Mouse (Mus musculus) C2C12 (cell line): ENCODE measurements at regions not wholly inside any gene's neighbourhood (a gene's known extent, or its start where the extent isn't known, plus 50 kb on each side); places are given as distances from the start of the nearest gene placed in this dataset.

Experiments
- CEBPB ChIP-seq: IDR thresholded peaks from one replicate; pipeline ENCODE4 v1.6.1; 2011; ENCODE audit warnings: low read depth, mild to moderate bottlenecking, control low read depth, moderate library complexity
- CTCF ChIP-seq: IDR thresholded peaks from one replicate; pipeline ENCODE4 v1.5.1; 2011; ENCODE audit not compliant: control insufficient read depth, insufficient read depth, insufficient read length
- FOSL1 ChIP-seq: IDR thresholded peaks from one replicate; pipeline ENCODE4 v1.8.0; 2011; ENCODE audit warnings: mild to moderate bottlenecking, low read length; ENCODE audit not compliant: poor library complexity, insufficient read depth, severe bottlenecking
- MAX ChIP-seq: IDR thresholded peaks from one replicate; pipeline ENCODE4 v1.6.1; 2011; ENCODE audit warnings: mild to moderate bottlenecking, control low read depth
- MYOD1 ChIP-seq: IDR thresholded peaks from one replicate; pipeline ENCODE4 v1.6.1; 2011; ENCODE audit warnings: low read depth; ENCODE audit not compliant: control insufficient read depth, insufficient read length
- USF1 ChIP-seq: IDR thresholded peaks from one replicate; pipeline ENCODE4 v1.6.1; 2011; ENCODE audit warnings: low read depth, mild to moderate bottlenecking, control low read depth, moderate library complexity

GRCm38 (mm10) chr8:113523561-113523960, 111.8 kb upstream of the Mon1b start:
- TF ChIP-seq CTCF: no peak
- no peak for TF ChIP-seq MYOD1
- no peak for TF ChIP-seq USF1
- TF ChIP-seq FOSL1: peak; percentile 18
- no peak for TF ChIP-seq CEBPB
- TF ChIP-seq MAX: no peak
